ENCODE assay signal across 15 mouse cellular contexts in genomic region chr9:69226424-69226823, GRCm38 (mm10).
A peak's percentile ranks its signal among the peaks of the same experiment; 100 is the strongest.
DNase-seq lines count a peak whose midpoint lies in the region; ATAC-seq and TF ChIP-seq lines count a peak whose summit lies in the region.
"Had no signal": no experiment of that assay in that cellular context is flagged by ENCODE, and none has a peak within 500 bp of the region (broad histone marks: within the 10 kb centered on the region; RNA-seq: fewer than 3 reads in every experiment).

No protein-coding gene starts in this region.

- intact Hi-C loops in gastrocnemius, adult 2 months (cut with DNase I) = loop anchor here (2.0 kb wide), 1 partner anchor 30 kb away; no protein-coding TSS in a partner anchor

- no peak for TF ChIP-seq CTCF in gastrocnemius, adult 2 months (IDR thresholded peaks at IDR 0.05)

- peak overlapping the region; percentile 83 for H3K27ac ChIP-seq in gastrocnemius, adult 2 months
- H3K27ac ChIP-seq: heart, embryonic 15.5 days; kidney, embryonic 15.5 days; layer of hippocampus, adult 2 months; lung, embryonic 15.5 days; midbrain, embryonic 13.5 days had no signal

- H3K4me3 ChIP-seq in gastrocnemius, adult 2 months = no peak overlapping the region
- H3K4me3 ChIP-seq: heart, embryonic 15.5 days; kidney, embryonic 15.5 days; layer of hippocampus, adult 2 months; lung, embryonic 15.5 days; midbrain, embryonic 13.5 days had no signal

- no peak for DNase-seq in gastrocnemius, adult 2 months
- no peak for DNase-seq in gastrocnemius, postnatal 4 days (ENCODE audit: low spot score in 2 of 2)
- peak; percentile 9 for DNase-seq in thymus, postnatal 0 days (ENCODE audit: low spot score)
- DNase-seq in thymus, postnatal 10 days (ENCODE audit: low spot score in 2 of 2) = no peak
- peak; percentile 44 for DNase-seq in lung, postnatal 25 days (ENCODE audit: low spot score)
- no peak for DNase-seq in urinary bladder, postnatal 10 days (ENCODE audit: low spot score)
- DNase-seq: adrenal gland, postnatal 14 days; cerebellum, adult 9-11 months had no signal

- ATAC-seq in erythroblast, adult 5-6 weeks (replicated peaks; ENCODE audit: low FRiP score, poor library complexity, severe bottlenecking) = no peak
- ATAC-seq: forebrain, embryonic 14.5 days; midbrain, embryonic 13.5 days had no signal

Comparison
In these comparisons a context has a peak if more than half of its experiments do, and no peak if none do; other contexts are left out.
1. DNase-seq: peak in thymus, postnatal 0 days (single experiment) and lung, postnatal 25 days (single experiment); none in gastrocnemius, adult 2 months (single experiment), gastrocnemius, postnatal 4 days (0 of 2), thymus, postnatal 10 days (0 of 2) and urinary bladder, postnatal 10 days (single experiment).